Mouse (Mus musculus): Measurements from ENCODE around the gene Tppp3.

The Tppp3 gene

GRCm38 (mm10) chr8:105471314-105472015, at the start of gene Tppp3:
Gene Tppp3, minus strand, starts transcription at chr8:105471526.
- peak; percentile 94 for DNase-seq

GRCm38 (mm10) chr8:105521061-105521460, 49.7 kb upstream of the Tppp3 start:
- no peak for DNase-seq

GRCm38 (mm10) chr8:105520521-105520920, 49.2 kb upstream of the Tppp3 start:
- no peak for DNase-seq

- no peak for DNase-seq
These were observed 48.3 kb upstream of the Tppp3 start for GRCm38 (mm10) chr8:105519591-105519990.

- DNase-seq = peak; percentile 36
These were observed 47.3 kb upstream of the Tppp3 start, which contains the start of gene Hsd11b2 for GRCm38 (mm10) chr8:105518436-105519313. Gene Hsd11b2, plus strand, starts transcription at chr8:105518755.

GRCm38 (mm10) chr8:105517346-105517745, 46.0 kb upstream of the Tppp3 start:
- no peak for DNase-seq

GRCm38 (mm10) chr8:105516018-105516645, 44.8 kb upstream of the Tppp3 start:
- peak; percentile 71 for DNase-seq

GRCm38 (mm10) chr8:105514656-105515055, 43.3 kb upstream of the Tppp3 start:
- no peak for DNase-seq

- DNase-seq = no peak
These were observed 42.9 kb upstream of the Tppp3 start for GRCm38 (mm10) chr8:105514194-105514593.

GRCm38 (mm10) chr8:105509997-105510735, 38.8 kb upstream of the Tppp3 start:
- no peak for DNase-seq

- no peak for DNase-seq
These were observed 37.4 kb upstream of the Tppp3 start for GRCm38 (mm10) chr8:105508758-105509157.

- DNase-seq = no peak
These were observed 35.7 kb upstream of the Tppp3 start for GRCm38 (mm10) chr8:105506977-105507376.

GRCm38 (mm10) chr8:105504617-105505016, 33.3 kb upstream of the Tppp3 start:
- no peak for DNase-seq

GRCm38 (mm10) chr8:105499787-105500186, 28.5 kb upstream of the Tppp3 start:
- no peak for DNase-seq

- peak; percentile 88 for DNase-seq
These were observed 25.3 kb upstream of the Tppp3 start, which contains the start of gene Zdhhc1 for GRCm38 (mm10) chr8:105496439-105497180. Gene Zdhhc1, minus strand, starts transcription at chr8:105496902.

- DNase-seq = no peak
These were observed 24.3 kb upstream of the Tppp3 start for GRCm38 (mm10) chr8:105495350-105496302.

GRCm38 (mm10) chr8:105494566-105494965, 23.2 kb upstream of the Tppp3 start:
- no peak for DNase-seq

- no peak for DNase-seq
These were observed 22.2 kb upstream of the Tppp3 start for GRCm38 (mm10) chr8:105493495-105493894.

GRCm38 (mm10) chr8:105489281-105489680, 18.0 kb upstream of the Tppp3 start:
- DNase-seq = no peak

GRCm38 (mm10) chr8:105488082-105488481, 16.8 kb upstream of the Tppp3 start:
- DNase-seq = no peak

GRCm38 (mm10) chr8:105484392-105484791, 13.1 kb upstream of the Tppp3 start:
- DNase-seq = no peak
